Mouse (Mus musculus) midbrain, embryonic 13.5 days (tissue): Measurements from ENCODE around the gene Lhfpl3. TPM values are rescaled to one million over a fixed set of nuclear protein-coding genes. Genes with fewer than 3 reads are reported as not detected.

Source experiments
- ATAC-seq: fragments of 200-750 bp; cut with Nextera tagmentation; 2 replicates; pipeline ENCODE4 v1.8.0; 2017; ENCODE audit warnings: mild to moderate bottlenecking, moderate TSS enrichment, moderate library complexity
- H3K27ac ChIP-seq: fragments of 300-500 bp; sonication (generic); 2 replicates; pipeline ENCODE4 v1.5.1; 2015; ENCODE audit warnings: inconsistent platforms, mild to moderate bottlenecking, moderate library complexity
- H3K27me3 ChIP-seq: fragments of 300-500 bp; sonication (generic); 2 replicates; pipeline ENCODE4 v1.6.1; 2015; ENCODE audit warnings: mild to moderate bottlenecking, inconsistent platforms
- H3K36me3 ChIP-seq: fragments of 300-500 bp; sonication (generic); 2 replicates; pipeline ENCODE4 v1.6.1; 2015; ENCODE audit warnings: mild to moderate bottlenecking, inconsistent platforms
- H3K4me1 ChIP-seq: fragments of 300-500 bp; sonication (generic); replicated peaks from 2 replicates; pipeline ENCODE4 v1.6.1; 2015; ENCODE audit warnings: inconsistent platforms
- H3K4me2 ChIP-seq: fragments of 300-500 bp; sonication (generic); replicated peaks from 2 replicates; pipeline ENCODE4 v1.6.1; 2015; ENCODE audit warnings: moderate library complexity, mild to moderate bottlenecking, inconsistent platforms
- H3K4me3 ChIP-seq: fragments of 300-500 bp; sonication (generic); replicated peaks from 2 replicates; pipeline ENCODE4 v1.5.1; 2015; ENCODE audit warnings: mild to moderate bottlenecking, inconsistent platforms
- H3K9ac ChIP-seq: fragments of 300-500 bp; sonication (generic); replicated peaks from 2 replicates; pipeline ENCODE4 v1.6.1; 2015; ENCODE audit warnings: mild to moderate bottlenecking, inconsistent platforms
- H3K9me3 ChIP-seq: fragments of 300-500 bp; sonication (generic); 2 replicates; pipeline ENCODE4 v1.6.1; 2016; ENCODE audit warnings: mild to moderate bottlenecking, inconsistent platforms
- WGBS: fragments of 180-500 bp; shearing (Covaris S2); methylation state at CpG from one replicate; pipeline ENCODE4 v1.1.7; 2015; 5-methylcytosine and 5-hydroxymethylcytosine counted together
- polyA plus RNA-seq: library from polyadenylated mRNA; unstranded; fragments of >200 nt; fragmentation: Nextera tagmentation; extraction: Ambion mirVana; gene quantifications from 2 replicates; pipeline ENCODE4 v1.2.1, GENCODE M21; 2015

The Lhfpl3 gene
- polyA plus RNA-seq, 1 experiment from 2014 or later = 5.4 TPM

DNA sequence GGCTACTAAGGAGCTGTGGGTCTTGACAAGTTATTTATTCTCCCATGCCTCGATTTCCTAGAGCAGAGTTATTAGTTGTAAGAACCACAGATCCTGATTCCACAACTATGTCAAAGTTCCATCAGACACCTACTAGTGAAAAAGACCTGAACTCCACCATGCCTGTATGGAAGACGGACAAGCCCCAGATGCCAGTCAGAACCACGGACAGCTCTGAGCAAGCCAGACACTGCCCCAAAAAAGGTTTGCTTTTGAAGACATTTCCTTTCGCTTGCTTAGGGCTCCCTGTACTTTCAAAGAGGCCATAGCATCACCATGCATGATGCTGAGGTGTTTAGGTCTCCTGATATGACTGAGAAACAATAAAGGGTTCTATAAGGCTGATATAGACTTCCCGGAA lies 197.4 kb downstream of the Lhfpl3 start:
- Histone ChIP-seq H3K27ac (no peak overlapping the region), H3K27me3 (no peaks in the 10 kb centered on the region)

DNA sequence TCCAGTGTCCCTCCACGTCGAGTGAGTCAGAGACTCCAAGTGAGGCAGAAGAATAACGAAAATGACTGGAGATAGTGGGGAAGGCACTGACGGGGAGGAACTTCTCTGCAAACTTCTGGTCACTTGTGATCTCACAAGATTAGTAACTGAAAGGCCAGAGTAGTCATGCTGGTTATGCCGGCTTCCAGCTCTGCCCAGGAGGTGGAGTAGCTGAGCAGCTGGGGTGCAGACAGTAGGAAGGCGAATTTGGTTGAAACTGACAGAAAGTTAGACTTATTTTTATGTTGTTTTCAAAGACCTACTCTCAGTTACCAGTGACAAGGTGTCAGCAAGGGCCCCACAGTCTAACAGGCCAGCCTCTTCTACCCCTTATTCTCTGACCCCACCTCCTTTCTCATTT lies 217.4 kb downstream of the Lhfpl3 start:
- H3K4me2 ChIP-seq = no peak overlapping the region
- H3K4me1 ChIP-seq = no peaks in the 10 kb centered on the region
- H3K27me3 ChIP-seq = no peaks in the 10 kb centered on the region
- ATAC-seq = no peak
- H3K36me3 ChIP-seq = no peaks in the 10 kb centered on the region
- H3K4me3 ChIP-seq = no peak overlapping the region
- no peak overlapping the region for H3K9ac ChIP-seq
- H3K9me3 ChIP-seq = no peaks in the 10 kb centered on the region
- WGBS = 71% methylated on average over 6 of the region's 6 CpGs
- H3K27ac ChIP-seq = no peak overlapping the region

More for the DNA sequence above, 197.4 kb downstream of the Lhfpl3 start:
- Histone ChIP-seq H3K4me1 (no peaks in the 10 kb centered on the region), H3K36me3 (no peaks in the 10 kb centered on the region), H3K4me3 (no peak overlapping the region), H3K4me2 (no peak overlapping the region), H3K9me3 (no peaks in the 10 kb centered on the region), H3K9ac (no peak overlapping the region)
- ATAC-seq = no peak
- WGBS = 65% methylated on average over 5 of the region's 5 CpGs

GRCm38 (mm10) chr5:22986771-22987170 lies 240.9 kb downstream of the Lhfpl3 start:
- no peak overlapping the region for H3K27ac ChIP-seq
- no peak overlapping the region for H3K4me3 ChIP-seq
- no peaks in the 10 kb centered on the region for H3K36me3 ChIP-seq
- H3K4me2 ChIP-seq = no peak overlapping the region
- H3K9me3 ChIP-seq = no peaks in the 10 kb centered on the region
- ATAC-seq = no peak
- H3K4me1 ChIP-seq = no peaks in the 10 kb centered on the region
- 94% methylated on average over 2 of the region's 2 CpGs for WGBS
- no peak overlapping the region for H3K9ac ChIP-seq
- H3K27me3 ChIP-seq = no peaks in the 10 kb centered on the region

- 71% methylated on average over 3 of the region's 3 CpGs for WGBS
- H3K27ac ChIP-seq = no peak overlapping the region
- H3K9ac ChIP-seq = no peak overlapping the region
- no peak overlapping the region for H3K4me3 ChIP-seq
- H3K4me1 ChIP-seq = 0 out of 2 replicates have a peak, but pooled peaks cover 5% of the 10 kb centered on the region
- H3K4me2 ChIP-seq = no peak overlapping the region
- no peak for ATAC-seq
- H3K36me3 ChIP-seq = no peaks in the 10 kb centered on the region
- no peaks in the 10 kb centered on the region for H3K27me3 ChIP-seq
- no peaks in the 10 kb centered on the region for H3K9me3 ChIP-seq
These were observed 254.0 kb downstream of the Lhfpl3 start for GRCm38 (mm10) chr5:22999811-23000210.

- 82% methylated on average over 2 of the region's 2 CpGs for WGBS
- H3K27ac ChIP-seq = no peak overlapping the region
- ATAC-seq = peak; percentile 60; the same call in 1 of the 2 replicates
These were observed 257.4 kb downstream of the Lhfpl3 start for GRCm38 (mm10) chr5:23003123-23003797.

GRCm38 (mm10) chr5:23006207-23006606 lies 260.3 kb downstream of the Lhfpl3 start:
- no peak overlapping the region for H3K4me3 ChIP-seq
- no peak overlapping the region for H3K4me2 ChIP-seq
- H3K9me3 ChIP-seq = no peaks in the 10 kb centered on the region
- H3K36me3 ChIP-seq = no peaks in the 10 kb centered on the region
- H3K4me1 ChIP-seq = 0 out of 2 replicates have a peak, but pooled peaks cover 5% of the 10 kb centered on the region
- H3K27me3 ChIP-seq = no peaks in the 10 kb centered on the region
- ATAC-seq = no peak
- H3K9ac ChIP-seq = no peak overlapping the region
- WGBS = 90% methylated on average over 1 of the region's 1 CpGs
- H3K27ac ChIP-seq = no peak overlapping the region

More at GRCm38 (mm10) chr5:23003123-23003797, 257.4 kb downstream of the Lhfpl3 start:
- Histone ChIP-seq H3K36me3 (no peaks in the 10 kb centered on the region), H3K9ac (no peak overlapping the region), H3K9me3 (no peaks in the 10 kb centered on the region), H3K27me3 (no peaks in the 10 kb centered on the region), H3K4me2 (no peak overlapping the region), H3K4me3 (no peak overlapping the region), H3K4me1 (0 out of 2 replicates have a peak, but pooled peaks cover 5% of the 10 kb centered on the region)

- no peaks in the 10 kb centered on the region for H3K27me3 ChIP-seq
- no peaks in the 10 kb centered on the region for H3K4me1 ChIP-seq
- no peaks in the 10 kb centered on the region for H3K36me3 ChIP-seq
- H3K4me3 ChIP-seq = no peak overlapping the region
- 89% methylated on average over 1 of the region's 1 CpGs for WGBS
- H3K9ac ChIP-seq = no peak overlapping the region
- H3K4me2 ChIP-seq = no peak overlapping the region
- no peak for ATAC-seq
- H3K9me3 ChIP-seq = no peaks in the 10 kb centered on the region
- H3K27ac ChIP-seq = no peak overlapping the region
These were observed 264.6 kb downstream of the Lhfpl3 start for GRCm38 (mm10) chr5:23010460-23010859.

DNA sequence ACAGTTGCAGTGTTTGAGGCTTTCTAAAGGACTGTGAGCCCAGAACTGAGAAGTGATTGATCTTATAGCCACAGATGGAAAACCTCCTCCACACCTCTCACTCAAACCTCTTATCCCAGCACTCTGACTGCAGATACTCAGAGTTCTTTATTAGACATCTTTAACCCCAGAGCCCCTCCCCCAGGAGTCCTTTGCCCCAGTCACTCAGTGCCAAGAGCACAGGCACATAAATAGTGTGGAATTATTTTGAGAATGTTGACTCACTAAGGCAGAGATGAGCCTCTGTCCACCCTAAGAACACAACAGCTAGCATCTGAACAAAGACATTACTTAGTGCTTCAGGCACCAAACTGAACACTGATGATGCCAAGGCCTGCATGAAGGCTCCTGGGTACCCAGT lies 268.1 kb downstream of the Lhfpl3 start:
- no peak overlapping the region for H3K4me3 ChIP-seq
- H3K27ac ChIP-seq = no peak overlapping the region
- H3K4me2 ChIP-seq = no peak overlapping the region
- ATAC-seq = no peak
- H3K9ac ChIP-seq = no peak overlapping the region
- no peaks in the 10 kb centered on the region for H3K4me1 ChIP-seq
- no peaks in the 10 kb centered on the region for H3K36me3 ChIP-seq
- H3K9me3 ChIP-seq = no peaks in the 10 kb centered on the region
- H3K27me3 ChIP-seq = no peaks in the 10 kb centered on the region

GRCm38 (mm10) chr5:23015587-23016335 lies 269.9 kb downstream of the Lhfpl3 start:
- H3K9me3 ChIP-seq = no peaks in the 10 kb centered on the region
- no peak overlapping the region for H3K4me2 ChIP-seq
- no peak overlapping the region for H3K4me3 ChIP-seq
- H3K36me3 ChIP-seq = no peaks in the 10 kb centered on the region
- ATAC-seq = no peak
- H3K9ac ChIP-seq = no peak overlapping the region
- 84% methylated on average over 8 of the region's 8 CpGs for WGBS
- no peaks in the 10 kb centered on the region for H3K27me3 ChIP-seq
- no peak overlapping the region for H3K27ac ChIP-seq
- H3K4me1 ChIP-seq = no peaks in the 10 kb centered on the region

DNA sequence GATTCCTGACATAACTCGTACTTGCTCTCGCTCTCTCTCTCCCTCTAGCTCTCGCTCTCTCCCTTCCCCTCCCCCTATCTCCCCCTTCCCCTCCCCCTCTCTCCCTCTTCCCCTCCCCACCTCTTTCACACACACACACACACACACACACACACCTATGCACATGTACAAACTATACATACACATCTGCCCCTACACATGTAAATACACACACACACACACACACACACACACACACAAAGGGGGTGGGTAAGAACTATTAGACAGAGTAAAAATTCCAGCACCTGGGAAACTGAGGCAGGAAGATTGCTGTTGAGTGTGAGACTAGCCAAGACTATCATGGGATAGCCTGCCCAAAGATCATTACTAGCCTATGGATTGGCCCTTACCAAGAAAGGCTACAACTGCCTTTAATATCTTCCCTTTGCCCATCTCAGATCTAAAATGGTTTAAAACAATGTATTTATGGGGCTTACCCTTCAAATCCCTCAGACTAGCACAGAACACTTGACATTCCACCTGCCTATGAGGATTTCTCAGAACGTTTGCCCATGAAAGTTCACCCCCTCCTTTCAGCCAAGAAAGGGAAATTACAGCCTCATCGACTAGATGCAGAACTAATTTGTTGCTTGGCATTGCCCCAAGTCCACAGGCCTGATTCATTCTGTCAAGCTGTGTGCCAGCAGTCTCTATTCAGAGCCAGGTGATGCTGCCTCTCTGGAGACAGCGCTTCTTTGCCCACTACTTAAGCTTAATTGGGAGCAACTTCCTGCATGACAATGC lies 289.3 kb downstream of the Lhfpl3 start:
- Histone ChIP-seq H3K4me2 (no peak overlapping the region), H3K27me3 (no peaks in the 10 kb centered on the region), H3K36me3 (no peaks in the 10 kb centered on the region), H3K9me3 (no peaks in the 10 kb centered on the region), H3K4me3 (no peak overlapping the region), H3K27ac (no peak overlapping the region), H3K9ac (no peak overlapping the region), H3K4me1 (no peaks in the 10 kb centered on the region)
- peak; percentile 80 for ATAC-seq
- WGBS = 73% methylated on average over 6 of the region's 6 CpGs

- 70% methylated on average over 5 of the region's 5 CpGs for WGBS
- H3K36me3 ChIP-seq = no peaks in the 10 kb centered on the region
- no peak overlapping the region for H3K4me3 ChIP-seq
- no peaks in the 10 kb centered on the region for H3K4me1 ChIP-seq
- H3K9ac ChIP-seq = no peak overlapping the region
- H3K27me3 ChIP-seq = no peaks in the 10 kb centered on the region
- H3K4me2 ChIP-seq = no peak overlapping the region
- no peak overlapping the region for H3K27ac ChIP-seq
- no peaks in the 10 kb centered on the region for H3K9me3 ChIP-seq
- peak; percentile 60; the same call in 1 of the 2 replicates for ATAC-seq
These were observed 289.8 kb downstream of the Lhfpl3 start for GRCm38 (mm10) chr5:23035727-23036029.

GRCm38 (mm10) chr5:23040429-23040828 lies 294.6 kb downstream of the Lhfpl3 start:
- no peak for ATAC-seq
- Histone ChIP-seq H3K27ac (no peak overlapping the region), H3K4me3 (no peak overlapping the region), H3K4me1 (no peaks in the 10 kb centered on the region), H3K9ac (no peak overlapping the region), H3K27me3 (no peaks in the 10 kb centered on the region), H3K36me3 (no peaks in the 10 kb centered on the region), H3K4me2 (no peak overlapping the region), H3K9me3 (no peaks in the 10 kb centered on the region)
- WGBS = 81% methylated on average over 4 of the region's 4 CpGs
